Mouse (Mus musculus) activated CD4-positive, CD25-positive, alpha-beta regulatory T cell, adult 4 months (primary cell): ENCODE measurements at regions not wholly inside any gene's neighbourhood (a gene's known extent, or its start where the extent isn't known, plus 50 kb on each side); places are given as distances from the start of the nearest gene placed in this dataset.

Source experiments
- ATAC-seq: one replicate; pipeline ENCODE4 v1.8.0; 2017

DNA sequence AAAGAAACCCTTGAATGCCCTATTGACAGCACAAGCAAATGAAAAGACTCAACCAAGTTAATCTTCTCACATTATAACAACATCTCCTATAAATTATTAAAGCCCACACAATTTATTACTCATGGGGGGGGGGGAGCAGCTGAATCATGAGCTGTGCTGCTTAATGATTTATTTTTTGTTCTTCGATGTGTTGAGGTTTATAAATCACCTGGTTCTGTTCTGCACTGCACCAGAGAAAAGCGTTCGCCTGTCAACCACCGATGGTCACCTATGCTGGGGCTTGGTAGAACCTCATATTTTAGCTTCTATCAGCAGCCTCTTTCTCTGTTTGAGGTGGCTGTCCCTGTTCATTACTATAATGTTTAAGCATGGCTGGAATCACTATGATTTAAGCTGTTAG lies 174.4 kb upstream of the Adgrl2 start:
- ATAC-seq: no peak

DNA sequence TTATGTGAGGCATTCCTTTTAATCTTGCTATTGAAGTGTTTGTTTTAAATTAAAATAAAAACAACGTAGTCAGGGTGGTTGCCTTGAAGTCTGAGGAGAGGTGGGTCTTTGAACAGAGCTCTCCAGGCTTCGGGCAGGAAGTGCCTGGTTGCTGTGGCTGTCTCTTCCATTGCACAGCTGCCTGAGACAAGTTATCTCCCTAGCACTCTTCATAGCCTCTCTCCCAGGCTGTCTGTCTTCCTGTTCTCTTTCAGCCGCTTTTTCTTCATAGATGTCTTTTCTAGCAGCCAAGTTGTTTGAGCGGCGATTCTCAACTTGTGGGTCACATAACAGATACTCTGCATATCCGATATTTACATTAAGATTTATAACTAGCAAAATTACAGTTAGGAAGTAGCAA lies 173.2 kb upstream of the Adgrl2 start:
- ATAC-seq: no peak

- no peak for ATAC-seq
Measured at GRCm38 (mm10) chr3:149160833-149161232, 170.5 kb upstream of the Adgrl2 start.

DNA sequence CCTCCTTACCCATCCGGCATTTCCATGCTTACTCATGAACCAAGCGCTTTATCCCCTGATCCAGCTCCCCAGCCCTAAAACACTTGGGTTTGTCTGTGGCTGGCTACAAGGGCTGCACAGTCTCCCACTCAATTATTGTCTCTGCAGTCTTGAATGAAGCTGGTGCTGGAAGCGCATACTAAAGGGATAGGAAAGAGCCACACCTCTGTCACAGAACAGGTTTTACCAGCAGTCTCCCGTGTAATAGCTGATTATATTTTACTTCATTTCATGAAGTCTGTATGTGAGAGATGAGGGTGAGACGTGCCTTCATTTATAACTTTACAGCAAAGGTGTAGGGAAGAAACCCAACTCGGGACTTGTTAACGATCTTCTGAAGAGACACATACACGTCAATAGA lies 167.0 kb upstream of the Adgrl2 start:
- no peak for ATAC-seq

- ATAC-seq: no peak
Measured at GRCm38 (mm10) chr3:149152312-149152711, 162.0 kb upstream of the Adgrl2 start.

GRCm38 (mm10) chr3:149150796-149151195 lies 160.4 kb upstream of the Adgrl2 start:
- ATAC-seq: no peak

DNA sequence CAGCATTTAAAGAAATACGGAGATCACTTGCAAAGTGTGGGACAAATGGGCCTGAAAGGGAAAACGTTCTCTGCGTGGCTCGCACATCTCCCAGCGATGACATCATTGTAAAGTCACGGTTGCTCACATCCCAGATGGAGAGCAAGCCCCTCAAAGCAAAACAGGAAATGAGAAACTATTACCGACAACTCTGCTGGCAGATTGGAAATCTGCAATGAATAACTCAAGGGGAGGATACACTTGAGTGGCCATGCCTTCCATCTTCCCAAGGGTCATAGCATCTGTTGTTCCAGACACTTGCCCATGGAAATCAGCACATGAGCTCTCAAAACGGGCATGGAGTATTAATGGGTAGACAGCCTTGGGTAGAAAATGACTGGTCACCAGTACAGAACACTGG lies 158.3 kb upstream of the Adgrl2 start:
- no peak for ATAC-seq

DNA sequence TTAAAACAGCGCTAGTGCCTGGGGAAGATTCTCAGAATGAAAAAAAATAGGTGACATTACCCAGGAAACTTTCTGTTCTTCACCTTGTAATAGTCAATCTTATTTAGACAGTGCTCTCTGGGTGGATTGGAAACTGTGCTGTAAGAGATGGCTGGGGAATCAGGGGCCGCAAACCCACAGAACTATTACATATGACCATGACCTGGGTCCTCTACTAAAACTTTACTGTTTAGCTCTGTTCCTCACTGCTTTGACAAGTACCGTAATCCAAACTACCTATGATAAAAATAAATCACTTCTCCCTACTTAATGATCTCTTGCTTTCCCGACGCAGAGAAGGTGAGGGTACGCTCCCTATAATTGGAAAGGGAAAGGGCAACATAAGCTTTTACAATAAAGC lies 157.6 kb upstream of the Adgrl2 start:
- no peak for ATAC-seq

- ATAC-seq: no peak
Measured at GRCm38 (mm10) chr3:149146673-149147072, 156.3 kb upstream of the Adgrl2 start.

GRCm38 (mm10) chr3:149140461-149140860 lies 150.1 kb upstream of the Adgrl2 start:
- no peak for ATAC-seq

DNA sequence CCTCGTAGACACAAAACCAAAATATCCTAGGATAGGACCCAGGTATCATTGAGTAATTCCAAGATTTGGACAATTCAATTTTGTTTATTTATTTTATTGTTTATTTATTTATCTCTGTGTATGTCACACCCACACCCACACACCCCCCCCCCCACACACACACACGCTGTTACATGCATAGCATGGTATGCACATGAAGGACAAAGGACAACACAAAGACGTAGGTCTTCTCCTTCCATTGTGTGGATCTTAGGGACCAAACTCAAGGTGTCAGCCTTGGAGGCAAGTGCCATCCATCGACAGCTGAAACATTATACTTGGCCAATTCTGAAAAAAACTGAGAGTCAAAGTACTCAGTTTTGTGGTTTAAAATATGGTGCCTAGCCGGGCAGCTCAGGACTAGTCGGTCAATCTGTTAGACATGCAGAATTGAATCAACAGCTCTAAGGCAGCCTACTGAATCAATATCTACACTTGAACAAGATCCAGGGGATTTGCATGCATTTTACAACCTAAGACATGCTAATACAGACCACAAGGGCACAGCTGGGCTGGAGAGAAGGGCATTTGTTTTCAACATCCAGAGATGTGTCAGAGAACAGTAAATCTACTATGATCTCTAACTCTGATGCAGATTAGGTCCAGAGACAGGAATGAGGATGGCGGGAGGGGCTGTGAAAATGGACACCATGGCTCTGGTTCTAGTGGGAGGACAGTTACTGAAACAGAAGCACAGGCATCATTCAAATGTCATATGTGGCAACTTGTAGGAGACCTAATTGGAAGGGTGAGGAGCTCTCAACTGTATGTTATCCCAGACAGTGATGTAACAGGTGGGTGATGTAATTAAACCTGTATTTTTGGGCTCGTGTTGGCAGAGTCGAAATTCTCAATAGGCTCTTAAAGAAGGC lies 143.9 kb upstream of the Adgrl2 start:
- ATAC-seq: no peak

DNA sequence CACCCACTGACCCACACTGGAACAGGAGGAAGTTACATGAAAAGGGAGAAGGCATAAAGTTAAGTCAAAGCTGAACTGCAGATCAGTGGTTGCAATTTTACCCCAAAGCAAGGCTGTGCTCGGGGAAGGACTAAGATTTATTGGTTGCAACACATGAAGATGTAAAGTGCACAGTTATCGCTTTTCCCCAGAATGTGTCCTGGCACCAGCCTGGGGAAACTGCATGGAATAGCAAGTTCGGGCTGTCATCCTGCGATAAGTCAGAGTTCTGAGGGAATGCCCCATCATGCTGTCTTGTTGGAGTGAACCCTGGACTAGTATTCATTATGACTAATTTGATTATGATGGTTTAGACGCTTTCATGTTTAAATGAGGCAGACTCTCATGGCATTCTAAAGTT lies 128.5 kb upstream of the Adgrl2 start:
- ATAC-seq: no peak

GRCm38 (mm10) chr3:149117684-149118056 lies 127.3 kb upstream of the Adgrl2 start:
- ATAC-seq: no peak

GRCm38 (mm10) chr3:149117018-149117683 lies 126.8 kb upstream of the Adgrl2 start:
- no peak for ATAC-seq

DNA sequence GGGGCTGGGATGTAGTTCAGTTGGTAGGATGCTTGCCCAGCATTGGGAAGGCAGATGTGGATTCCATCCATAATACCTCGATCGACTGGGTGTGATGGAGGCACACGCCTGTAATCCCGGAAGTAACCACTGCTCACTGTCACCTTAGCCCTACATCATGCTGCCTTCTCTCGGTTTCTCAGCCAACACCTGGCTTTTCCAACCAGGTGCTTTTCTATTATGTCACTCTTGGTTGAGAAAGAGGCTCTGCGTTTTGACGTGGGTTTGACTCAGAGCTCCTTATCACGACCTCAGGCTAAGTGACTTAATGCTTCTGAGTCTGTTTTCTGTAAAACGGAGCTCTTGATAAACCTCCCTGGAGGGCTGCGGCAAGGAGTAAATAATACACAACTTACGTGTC lies 126.2 kb upstream of the Adgrl2 start:
- no peak for ATAC-seq

- no peak for ATAC-seq
Measured at GRCm38 (mm10) chr3:149115901-149116300, 125.5 kb upstream of the Adgrl2 start.

DNA sequence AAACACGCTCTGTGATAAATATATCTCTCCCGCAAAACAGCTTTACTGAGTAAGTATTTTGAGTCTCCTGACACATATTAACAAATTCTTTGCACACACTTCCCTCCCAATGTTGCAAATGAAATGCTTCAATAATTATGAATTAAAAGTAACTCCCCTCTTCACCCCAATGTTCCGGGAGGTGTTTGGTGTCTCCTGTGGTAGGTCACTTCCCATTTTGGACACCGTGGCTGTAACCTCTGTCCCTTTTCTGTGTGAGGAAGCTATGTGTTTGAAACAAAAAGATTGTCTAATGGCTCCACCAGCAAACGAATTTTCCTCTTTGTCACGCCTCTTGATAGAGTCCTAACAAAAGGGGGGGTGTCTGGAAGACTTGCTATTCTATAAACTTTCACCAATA lies 122.5 kb upstream of the Adgrl2 start:
- no peak for ATAC-seq

DNA sequence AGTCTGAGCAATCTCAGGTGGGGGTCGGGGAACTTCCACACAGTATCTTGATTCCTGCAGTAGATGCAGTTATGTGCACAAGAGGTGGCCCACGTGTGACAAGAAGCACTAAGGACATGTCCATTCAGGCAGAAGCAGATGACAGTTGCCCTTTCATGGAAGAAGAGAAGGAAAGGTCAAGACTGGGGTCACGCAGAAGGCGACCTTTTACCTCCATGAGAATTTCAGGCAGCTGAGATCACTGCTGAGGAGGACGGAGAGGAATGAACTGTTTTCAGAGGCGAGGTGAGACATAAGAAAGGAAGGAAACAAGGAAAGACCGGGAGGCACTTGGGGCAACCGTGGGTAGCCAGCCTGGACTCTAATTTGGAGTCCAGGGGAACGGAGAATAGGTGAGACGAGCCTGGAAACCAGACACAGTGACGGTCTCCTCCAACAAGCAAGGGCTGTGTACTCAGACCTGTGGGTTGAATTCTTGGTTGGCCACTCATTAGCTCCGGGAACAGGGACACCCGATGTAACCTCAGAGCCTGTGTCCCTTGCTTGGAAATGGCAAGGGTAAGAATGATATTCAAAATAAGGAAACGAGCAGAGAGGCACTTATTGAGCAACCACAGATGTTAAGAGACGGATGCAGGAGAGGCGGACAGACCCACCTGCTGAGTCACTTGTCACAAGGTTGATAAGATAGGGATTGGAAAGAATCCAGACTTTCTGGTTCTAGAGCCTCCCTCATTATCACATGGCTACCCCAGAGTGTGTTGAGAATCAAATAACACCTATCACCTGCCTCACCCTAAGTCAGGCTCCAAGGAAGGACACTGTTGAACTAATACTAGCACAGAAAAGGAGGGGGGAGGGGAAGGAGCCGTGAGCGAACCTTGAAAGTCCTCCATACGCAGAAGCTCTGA lies 121.4 kb upstream of the Adgrl2 start:
- no peak for ATAC-seq

- ATAC-seq: no peak
Measured at GRCm38 (mm10) chr3:149110831-149111230, 120.5 kb upstream of the Adgrl2 start.

- ATAC-seq: no peak
Measured at GRCm38 (mm10) chr3:149105709-149106450, 115.5 kb upstream of the Adgrl2 start.

DNA sequence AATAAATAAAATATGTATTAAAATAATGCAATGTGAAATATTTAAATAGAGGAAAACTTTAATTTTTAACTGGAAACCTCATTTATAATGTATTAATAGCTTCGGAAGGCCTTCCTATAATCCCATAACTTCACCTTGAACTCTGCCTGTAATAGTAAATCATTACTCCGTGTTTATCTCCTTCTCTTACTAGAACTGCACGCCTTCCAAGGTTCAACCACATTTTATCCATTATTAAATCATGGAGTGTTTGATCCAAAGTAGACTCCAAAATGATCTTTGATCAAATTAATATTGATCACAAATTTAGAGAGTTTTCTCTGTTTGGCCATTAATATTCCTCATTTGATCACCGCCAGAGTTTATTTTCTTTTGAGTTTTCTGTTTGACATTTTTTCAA lies 114.8 kb upstream of the Adgrl2 start:
- no peak for ATAC-seq

DNA sequence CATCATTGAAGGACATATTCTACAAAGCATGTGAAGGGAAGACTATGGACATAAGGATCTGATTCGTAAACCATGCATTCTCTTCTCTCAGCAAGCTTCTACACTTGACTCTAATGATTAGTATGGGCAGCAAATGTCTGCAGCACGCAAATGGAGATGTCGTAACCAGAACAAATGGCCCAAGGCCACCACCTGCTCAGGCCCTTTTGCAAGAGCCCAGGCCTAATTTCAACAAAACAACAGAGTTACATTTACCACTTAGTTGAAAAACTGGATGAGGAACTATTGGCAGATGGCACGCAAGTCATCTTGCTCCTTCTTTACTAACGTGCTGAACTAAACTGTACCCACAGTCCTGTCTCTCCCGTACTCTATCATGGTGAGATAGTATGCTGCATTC lies 113.7 kb upstream of the Adgrl2 start:
- ATAC-seq: no peak
